Mouse (Mus musculus) midbrain, embryonic 11.5 days (tissue): Measurements from ENCODE around the gene Cald1. TPM values are rescaled to one million over a fixed set of nuclear protein-coding genes. Genes with fewer than 3 reads are reported as not detected.

ENCODE experiments used
- ATAC-seq: fragments of 200-750 bp; cut with Nextera tagmentation; 2 replicates; pipeline ENCODE4 v1.8.0; 2017; ENCODE audit warnings: moderate TSS enrichment, moderate library complexity; ENCODE audit not compliant: low FRiP score
- DNase-seq: peaks from one replicate; pipeline ENCODE4 v3.0.0; 2015; ENCODE audit warnings: low spot score; ENCODE audit errors: missing footprints
- H3K27ac ChIP-seq: fragments of 300-500 bp; sonication (generic); 2 replicates; pipeline ENCODE4 v1.5.1; 2014; ENCODE audit warnings: low read depth, low read length
- H3K27me3 ChIP-seq: fragments of 300-500 bp; sonication (generic); 2 replicates; pipeline ENCODE4 v1.6.1; 2014; ENCODE audit warnings: mild to moderate bottlenecking, low read length, moderate library complexity, mixed read lengths; ENCODE audit not compliant: control insufficient read depth, insufficient read depth
- H3K36me3 ChIP-seq: fragments of 300-500 bp; sonication (generic); 2 replicates; pipeline ENCODE4 v1.6.1; 2014; ENCODE audit warnings: mild to moderate bottlenecking, low read length, moderate library complexity, mixed read lengths; ENCODE audit not compliant: control insufficient read depth, insufficient read depth
- H3K4me1 ChIP-seq: fragments of 300-500 bp; sonication (generic); 2 replicates; pipeline ENCODE4 v1.6.1; 2014; ENCODE audit warnings: low read length; ENCODE audit not compliant: control insufficient read depth, insufficient read depth
- H3K4me2 ChIP-seq: fragments of 300-500 bp; sonication (generic); 2 replicates; pipeline ENCODE4 v1.6.1; 2014; ENCODE audit warnings: mild to moderate bottlenecking, moderate library complexity
- H3K4me3 ChIP-seq: fragments of 300-500 bp; sonication (generic); 2 replicates; pipeline ENCODE4 v1.5.1; 2014; ENCODE audit warnings: low read depth, low read length
- H3K9ac ChIP-seq: fragments of 300-500 bp; sonication (generic); 2 replicates; pipeline ENCODE4 v1.6.1; 2014; ENCODE audit warnings: low read length
- H3K9me3 ChIP-seq: fragments of 300-500 bp; sonication (generic); 2 replicates; pipeline ENCODE4 v1.6.1; 2016; ENCODE audit warnings: low read length; ENCODE audit not compliant: control insufficient read depth
- WGBS: fragments of 180-500 bp; shearing (Covaris S2); extraction: QIAGEN DNeasy Blood & Tissue Kit; methylation state at CpG from one replicate; pipeline ENCODE4 v1.1.7; 2014; 5-methylcytosine and 5-hydroxymethylcytosine counted together
- polyA plus RNA-seq: library from polyadenylated mRNA; unstranded; fragments of >200 nt; fragmentation: Nextera tagmentation; extraction: Ambion mirVana; gene quantifications from 2 replicates; pipeline ENCODE4 v1.2.1, GENCODE M21; 2014

The Cald1 gene
- 134 and 149 TPM in 2 replicates for polyA plus RNA-seq

- Histone ChIP-seq H3K9ac (no peak within 1 kb of the TSS), H3K36me3 (no peaks in the 10 kb centered on the region), H3K27me3 (no peaks in the 10 kb centered on the region), H3K4me2 (peak within 1 kb of the TSS; percentile 32), H3K27ac (no peak within 1 kb of the TSS), H3K9me3 (no peaks in the 10 kb centered on the region), H3K4me3 (peak within 1 kb of the TSS; percentile 7; the same call in 1 of the 2 replicates), H3K4me1 (peaks cover 3% of the 10 kb centered on the region; the same call in 1 of the 2 replicates)
- DNase-seq = peak; percentile 90
- peak; percentile 50; the same call in 1 of the 2 replicates for ATAC-seq
- WGBS = 5% methylated on average over 16 of the region's 16 CpGs
These were observed at the start of gene Cald1 for GRCm38 (mm10) chr6:34598121-34599065. TSS of gene Cald1 (plus strand) at chr6:34598500.

DNA sequence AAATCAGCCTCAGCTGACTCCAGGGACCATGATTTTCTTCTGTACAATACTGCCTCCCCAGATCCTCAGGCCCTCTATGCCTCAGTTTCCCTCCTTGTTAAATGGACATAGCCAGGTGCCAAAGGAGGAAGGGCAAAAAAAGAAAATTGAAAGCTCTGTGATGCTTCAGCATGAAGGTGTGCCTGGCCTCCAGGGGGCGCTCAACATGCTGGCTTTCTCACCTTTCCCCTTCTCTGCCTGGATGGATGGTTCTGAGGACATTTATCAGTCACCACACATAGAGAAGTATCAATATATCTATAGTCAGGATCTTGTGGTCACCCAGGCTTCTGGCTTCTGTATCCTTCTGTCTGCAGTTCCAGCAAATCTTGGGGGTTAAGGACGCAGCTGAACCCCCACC, 49.3 kb upstream of the Cald1 start:
- 40% methylated on average over 2 of the region's 2 CpGs for WGBS
- H3K27ac ChIP-seq = no peak overlapping the region
- H3K9me3 ChIP-seq = no peaks in the 10 kb centered on the region
- no peaks in the 10 kb centered on the region for H3K27me3 ChIP-seq
- no peak for ATAC-seq
- no peak overlapping the region for H3K4me3 ChIP-seq
- no peaks in the 10 kb centered on the region for H3K4me1 ChIP-seq
- H3K9ac ChIP-seq = no peak overlapping the region
- no peak overlapping the region for H3K4me2 ChIP-seq
- DNase-seq = peak; percentile 87
- H3K36me3 ChIP-seq = no peaks in the 10 kb centered on the region

- H3K9me3 ChIP-seq = no peaks in the 10 kb centered on the region
- DNase-seq = no peak
- no peak overlapping the region for H3K4me2 ChIP-seq
- H3K9ac ChIP-seq = no peak overlapping the region
- H3K4me3 ChIP-seq = no peak overlapping the region
- no peaks in the 10 kb centered on the region for H3K4me1 ChIP-seq
- no peak overlapping the region for H3K27ac ChIP-seq
- ATAC-seq = no peak
- H3K27me3 ChIP-seq = no peaks in the 10 kb centered on the region
- 87% methylated on average over 4 of the region's 4 CpGs for WGBS
- H3K36me3 ChIP-seq = no peaks in the 10 kb centered on the region
These were observed 45.7 kb upstream of the Cald1 start for GRCm38 (mm10) chr6:34552489-34553157.

DNA sequence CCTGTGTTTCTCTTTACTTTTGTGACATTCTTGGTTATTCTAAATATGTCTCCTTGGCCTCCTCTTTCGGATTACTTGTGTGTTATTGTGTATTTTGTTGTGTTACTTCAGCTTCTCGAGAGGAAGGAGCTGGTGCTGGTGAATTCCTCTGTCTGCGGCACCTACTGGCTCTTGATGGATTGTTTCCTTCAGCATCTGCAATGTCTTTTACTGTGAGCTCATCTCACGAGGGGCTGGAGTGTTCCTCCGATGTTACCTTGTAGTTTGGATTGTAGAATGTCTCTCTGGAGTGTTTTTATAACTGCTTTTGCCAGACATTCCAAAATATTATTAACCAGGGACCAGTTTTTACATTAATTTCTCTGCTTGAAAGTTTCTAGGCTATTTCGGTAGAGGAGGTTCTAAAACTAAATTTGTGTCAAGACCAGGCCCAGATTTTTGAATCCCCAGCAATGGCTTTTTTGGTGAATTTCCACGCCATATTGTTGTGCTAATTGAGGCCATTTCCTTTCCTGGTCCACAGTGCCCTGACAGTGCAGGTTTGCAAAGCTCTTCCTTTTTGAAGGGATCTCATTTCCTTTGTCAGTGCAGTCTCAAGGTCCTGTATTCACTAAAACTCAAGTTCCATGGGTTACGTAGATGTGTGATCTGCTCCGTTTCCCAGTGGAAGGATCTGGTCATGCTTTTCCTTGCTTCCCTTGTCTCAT, 43.9 kb upstream of the Cald1 start:
- Histone ChIP-seq H3K9ac (no peak overlapping the region), H3K4me3 (no peak overlapping the region), H3K27ac (no peak overlapping the region), H3K4me2 (no peak overlapping the region), H3K4me1 (no peaks in the 10 kb centered on the region), H3K9me3 (no peaks in the 10 kb centered on the region), H3K27me3 (no peaks in the 10 kb centered on the region), H3K36me3 (no peaks in the 10 kb centered on the region)
- WGBS = 79% methylated on average over 9 of the region's 9 CpGs
- DNase-seq (no peak), ATAC-seq (no peak)

DNA sequence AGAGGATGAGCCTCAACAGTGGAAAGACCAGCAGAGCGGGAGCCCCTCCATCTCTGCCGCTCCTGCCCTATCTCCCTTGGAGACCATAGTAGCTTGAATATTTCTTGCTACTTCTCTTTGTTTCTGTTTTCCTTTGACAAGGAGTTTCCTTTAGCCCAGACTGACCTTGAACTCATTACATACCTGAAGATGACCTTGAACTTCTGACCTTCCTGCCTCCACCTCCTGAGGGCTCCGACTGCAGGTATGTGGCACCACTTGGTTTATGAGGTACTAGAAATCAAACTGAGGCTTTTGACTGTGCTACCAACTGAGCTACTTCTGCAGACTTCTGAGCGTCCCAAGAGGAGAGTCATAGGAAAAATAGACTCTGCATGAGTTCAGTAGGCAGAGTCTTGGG, 38.8 kb upstream of the Cald1 start:
- H3K36me3 ChIP-seq = no peaks in the 10 kb centered on the region
- WGBS = 88% methylated on average over 4 of the region's 4 CpGs
- no peak overlapping the region for H3K27ac ChIP-seq
- H3K4me1 ChIP-seq = no peaks in the 10 kb centered on the region
- no peak overlapping the region for H3K4me2 ChIP-seq
- ATAC-seq (no peak), DNase-seq (no peak)
- H3K27me3 ChIP-seq = no peaks in the 10 kb centered on the region
- H3K4me3 ChIP-seq = no peak overlapping the region
- H3K9me3 ChIP-seq = no peaks in the 10 kb centered on the region
- no peak overlapping the region for H3K9ac ChIP-seq

GRCm38 (mm10) chr6:34565176-34565880, 33.0 kb upstream of the Cald1 start:
- Histone ChIP-seq H3K4me3 (no peak overlapping the region), H3K4me1 (no peaks in the 10 kb centered on the region), H3K9me3 (no peaks in the 10 kb centered on the region), H3K9ac (no peak overlapping the region), H3K27ac (no peak overlapping the region), H3K4me2 (no peak overlapping the region), H3K36me3 (no peaks in the 10 kb centered on the region), H3K27me3 (no peaks in the 10 kb centered on the region)
- WGBS = 89% methylated on average over 7 of the region's 7 CpGs
- ATAC-seq (no peak), DNase-seq (no peak)

- ATAC-seq (no peak), DNase-seq (no peak)
- no peak overlapping the region for H3K4me2 ChIP-seq
- H3K27me3 ChIP-seq = no peaks in the 10 kb centered on the region
- no peaks in the 10 kb centered on the region for H3K4me1 ChIP-seq
- no peaks in the 10 kb centered on the region for H3K36me3 ChIP-seq
- no peaks in the 10 kb centered on the region for H3K9me3 ChIP-seq
- H3K27ac ChIP-seq = no peak overlapping the region
- H3K9ac ChIP-seq = no peak overlapping the region
- WGBS = 91% methylated on average over 5 of the region's 5 CpGs
- H3K4me3 ChIP-seq = no peak overlapping the region
These were observed 31.0 kb upstream of the Cald1 start for GRCm38 (mm10) chr6:34567298-34567697.

DNA sequence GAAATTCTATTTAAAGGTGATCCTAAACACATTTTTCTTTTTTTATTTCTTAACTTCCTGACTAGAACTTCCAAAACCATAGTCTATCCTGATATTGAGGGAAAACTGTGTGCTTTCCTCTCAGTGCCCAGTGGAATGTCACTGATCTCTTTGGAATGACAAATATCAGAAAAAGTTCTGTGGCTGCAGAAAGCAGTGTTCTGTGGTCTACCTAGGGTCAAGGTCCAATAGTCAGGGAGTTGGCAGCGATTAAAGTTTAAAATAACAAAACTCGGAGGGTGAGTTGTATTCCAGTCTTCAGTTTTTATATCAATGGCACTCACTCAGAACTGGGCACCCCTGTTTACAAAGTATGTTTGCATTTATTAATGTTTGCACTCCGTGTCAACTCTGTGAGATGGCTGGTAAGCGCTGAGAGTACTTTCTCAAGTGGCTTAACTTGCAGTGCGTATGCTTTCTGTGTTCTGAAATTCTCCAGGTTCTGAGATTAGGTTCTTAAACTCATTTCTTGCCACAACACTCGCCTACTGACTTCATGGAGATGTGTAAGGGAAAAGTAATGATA, 18.7 kb upstream of the Cald1 start:
- DNase-seq = no peak
- H3K4me2 ChIP-seq = no peak overlapping the region
- no peaks in the 10 kb centered on the region for H3K27me3 ChIP-seq
- H3K4me1 ChIP-seq = no peaks in the 10 kb centered on the region
- ATAC-seq = no peak
- H3K4me3 ChIP-seq = no peak overlapping the region
- no peaks in the 10 kb centered on the region for H3K36me3 ChIP-seq
- no peaks in the 10 kb centered on the region for H3K9me3 ChIP-seq
- WGBS = 85% methylated on average over 6 of the region's 6 CpGs
- no peak overlapping the region for H3K27ac ChIP-seq
- no peak overlapping the region for H3K9ac ChIP-seq
